Mouse (Mus musculus) thymus, postnatal 10 days (tissue): ENCODE measurements around the gene Ftsj1.
A peak's percentile ranks its signal among the peaks of the same experiment; 100 is the strongest.

Source experiments
- DNase-seq, 2 experiments: peaks; one replicate each; pipeline ENCODE4 v3.0.0; 2021; ENCODE audit warnings: low spot score in 2 of 2

Ftsj1 gene

DNA sequence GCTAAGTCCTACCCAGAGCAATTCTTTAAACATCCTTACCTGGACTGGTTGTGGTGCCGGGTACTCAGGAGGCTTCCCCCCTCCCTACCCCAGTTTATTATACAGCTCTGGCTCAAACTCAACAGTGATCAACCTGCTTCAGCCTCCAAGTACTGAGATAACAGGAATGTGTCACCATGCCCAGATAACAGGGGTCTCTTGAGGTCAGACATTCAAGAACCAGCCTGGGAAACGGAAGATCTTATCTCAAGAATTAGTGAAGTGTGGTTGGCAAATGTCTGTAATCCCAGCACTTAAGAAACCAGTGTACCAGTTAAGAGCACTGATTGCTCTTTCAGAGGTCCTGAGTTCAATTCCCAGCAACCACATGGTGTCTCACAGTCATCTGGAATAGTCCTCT, 34.1 kb downstream of the Ftsj1 start:
- DNase-seq: no peak

DNA sequence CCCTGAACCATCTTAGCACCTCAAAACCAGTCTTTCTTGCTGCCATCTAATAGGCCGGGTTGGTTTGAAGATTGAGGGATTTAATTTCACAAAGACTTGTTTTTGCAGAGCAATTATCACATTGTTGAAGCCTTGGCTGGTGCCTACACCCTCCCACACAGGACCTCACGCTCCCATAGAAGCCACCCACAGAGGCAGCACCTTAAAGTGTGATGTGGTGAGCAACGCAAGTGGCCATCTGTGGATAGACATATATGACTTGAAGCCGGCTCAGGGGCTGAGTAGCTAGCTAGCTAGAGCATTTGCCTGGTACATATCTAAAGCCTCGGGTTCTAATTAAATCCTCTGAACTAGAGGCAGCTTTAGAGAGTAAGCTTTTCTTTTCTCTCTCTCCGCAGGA, 34.8 kb downstream of the Ftsj1 start:
- no peak for DNase-seq

GRCm38 (mm10) chrX:8211490-8212207, 40.6 kb downstream of the Ftsj1 start:
- no peak for DNase-seq

DNA sequence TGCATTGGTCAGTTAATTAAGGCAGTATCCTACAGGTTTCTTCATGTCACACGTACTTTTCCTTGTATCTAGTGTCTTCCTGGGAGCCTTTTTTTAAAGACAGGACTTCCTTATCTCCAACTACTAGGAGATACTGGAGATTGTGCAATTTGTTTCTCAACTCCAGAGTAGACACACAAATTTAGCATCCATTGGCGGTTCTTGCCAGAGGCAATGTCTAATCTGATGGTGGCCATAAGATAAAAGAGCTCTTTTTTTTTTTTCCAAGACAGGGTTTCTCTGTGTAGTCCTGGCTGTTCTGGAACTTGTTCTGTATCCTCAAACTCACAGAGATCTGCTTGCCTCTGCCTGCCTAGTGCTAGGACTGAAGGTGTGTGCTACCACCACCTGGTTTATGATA, 42.5 kb downstream of the Ftsj1 start:
- no peak for DNase-seq

DNA sequence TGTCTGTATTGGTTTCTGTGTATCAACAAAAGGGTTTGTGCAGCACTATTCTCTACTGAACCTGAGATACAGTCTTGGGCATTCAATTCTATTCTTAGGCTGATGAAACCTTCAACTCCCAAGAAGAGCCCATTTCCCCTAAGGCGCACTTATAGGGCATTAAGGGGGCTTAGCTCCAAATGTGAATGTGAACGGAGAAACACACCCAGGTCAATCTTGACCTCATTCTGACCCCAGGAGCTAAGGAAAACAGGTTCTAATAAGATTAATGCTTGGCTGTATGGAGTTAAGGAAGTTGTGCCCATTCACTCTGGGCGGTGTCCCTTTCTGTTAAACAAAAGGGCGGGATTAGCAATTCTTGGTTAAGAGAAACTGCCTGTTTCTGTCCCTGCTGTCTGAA, 45.0 kb downstream of the Ftsj1 start:
- DNase-seq: no peak

- no peak for DNase-seq
These were observed 45.5 kb downstream of the Ftsj1 start for GRCm38 (mm10) chrX:8206694-8207197.

DNA sequence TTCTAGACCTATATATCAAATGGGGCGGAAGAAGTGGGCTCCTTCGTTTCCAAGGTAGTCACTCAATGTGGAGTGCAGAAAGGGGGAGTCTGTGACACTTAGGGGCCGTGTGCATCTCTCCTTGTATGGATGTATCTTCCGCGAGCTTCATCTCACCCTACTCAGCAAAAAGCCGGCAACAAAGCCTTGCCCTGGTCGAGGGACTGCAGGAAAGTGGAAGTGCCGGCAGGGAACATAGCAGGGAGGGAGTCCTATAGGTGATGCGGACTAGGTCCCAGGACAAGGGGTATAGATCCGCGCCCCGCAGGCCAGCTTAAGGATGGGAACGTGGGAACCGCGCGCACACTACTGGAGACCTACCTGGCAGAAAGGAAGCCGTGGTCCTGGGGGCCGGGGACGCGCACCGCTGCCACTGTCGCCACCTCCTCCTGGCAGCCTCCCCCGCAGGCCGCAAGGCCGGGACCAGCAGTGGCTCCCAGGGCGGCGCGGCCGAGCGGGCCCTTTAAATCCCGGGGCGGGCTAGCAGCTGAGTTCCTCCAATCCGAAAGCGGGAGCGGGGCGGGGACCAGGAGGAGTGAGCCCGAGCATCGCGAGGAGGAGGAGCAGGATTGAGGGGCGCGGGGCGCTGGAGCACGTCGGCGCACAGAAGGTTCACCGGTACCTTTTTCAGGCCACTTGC, 46.1 kb downstream of the Ftsj1 start, which contains the start of gene Porcn:
Porcn (minus strand) TSS at position 511 of the 679 bp plus-strand sequence.
- DNase-seq: peak; percentile 20 to 28

DNA sequence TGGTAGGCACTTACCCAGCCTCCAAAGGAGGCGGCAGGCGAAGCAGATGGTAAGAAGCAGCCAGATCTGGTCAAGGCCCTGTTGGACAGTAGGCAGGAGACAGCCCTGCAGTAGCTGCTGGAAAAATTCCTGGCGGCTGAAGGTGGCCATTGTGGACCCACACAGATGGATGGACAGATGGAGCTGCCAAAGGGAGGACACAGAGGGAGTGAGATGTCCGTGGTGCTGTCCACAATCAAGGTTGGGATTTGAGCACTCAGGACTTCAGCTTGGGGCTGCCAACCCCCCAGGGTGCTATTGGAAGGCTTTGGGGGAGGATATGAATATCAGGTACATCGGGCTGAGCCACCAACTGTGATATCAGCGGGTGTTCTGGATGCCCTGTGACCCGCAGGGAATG, 46.7 kb downstream of the Ftsj1 start:
- no peak for DNase-seq

- DNase-seq: no peak
These were observed 47.1 kb downstream of the Ftsj1 start for GRCm38 (mm10) chrX:8205088-8205487.

DNA sequence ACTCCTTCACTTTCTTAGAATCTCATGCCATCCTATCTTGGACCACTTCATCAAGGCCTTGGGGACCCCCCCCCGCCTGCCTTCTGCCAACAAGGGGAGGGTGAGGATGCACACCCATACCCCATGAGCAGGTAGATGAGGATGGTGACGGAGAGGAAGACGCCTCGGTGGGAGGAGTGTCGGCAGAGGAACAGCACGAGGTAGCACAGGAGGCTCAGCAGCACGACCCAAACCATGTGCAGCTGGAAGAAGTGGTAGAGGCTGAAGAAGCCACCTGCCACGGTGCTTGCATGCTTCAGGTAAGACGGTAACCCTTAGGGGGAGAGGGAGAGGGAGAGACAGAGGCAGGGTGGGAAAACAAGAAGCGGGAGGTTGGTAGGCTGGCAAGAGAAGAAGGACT, 48.1 kb downstream of the Ftsj1 start:
- DNase-seq: no peak

GRCm38 (mm10) chrX:8203105-8203504, 49.1 kb downstream of the Ftsj1 start:
- DNase-seq: no peak

DNA sequence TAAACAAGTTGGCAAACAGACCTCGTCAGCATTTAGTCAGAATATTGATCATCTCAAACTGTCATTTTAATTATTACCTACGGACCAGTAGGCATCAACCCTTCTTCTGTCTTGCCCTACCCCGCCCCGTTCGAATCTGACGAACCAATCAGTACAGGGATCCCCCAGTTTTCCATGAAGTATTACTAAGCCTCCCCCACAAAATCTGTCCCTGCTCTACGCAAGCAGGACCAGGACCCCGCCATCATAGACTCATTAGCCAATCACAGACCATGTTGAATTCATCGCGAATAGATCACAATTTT, 58.8 kb downstream of the Ftsj1 start, which contains the start of gene Ebp:
Ebp (minus strand) TSS at position 94 of the 305 bp plus-strand sequence.
- DNase-seq: peak in 1 of 2 experiments; percentile 3

DNA sequence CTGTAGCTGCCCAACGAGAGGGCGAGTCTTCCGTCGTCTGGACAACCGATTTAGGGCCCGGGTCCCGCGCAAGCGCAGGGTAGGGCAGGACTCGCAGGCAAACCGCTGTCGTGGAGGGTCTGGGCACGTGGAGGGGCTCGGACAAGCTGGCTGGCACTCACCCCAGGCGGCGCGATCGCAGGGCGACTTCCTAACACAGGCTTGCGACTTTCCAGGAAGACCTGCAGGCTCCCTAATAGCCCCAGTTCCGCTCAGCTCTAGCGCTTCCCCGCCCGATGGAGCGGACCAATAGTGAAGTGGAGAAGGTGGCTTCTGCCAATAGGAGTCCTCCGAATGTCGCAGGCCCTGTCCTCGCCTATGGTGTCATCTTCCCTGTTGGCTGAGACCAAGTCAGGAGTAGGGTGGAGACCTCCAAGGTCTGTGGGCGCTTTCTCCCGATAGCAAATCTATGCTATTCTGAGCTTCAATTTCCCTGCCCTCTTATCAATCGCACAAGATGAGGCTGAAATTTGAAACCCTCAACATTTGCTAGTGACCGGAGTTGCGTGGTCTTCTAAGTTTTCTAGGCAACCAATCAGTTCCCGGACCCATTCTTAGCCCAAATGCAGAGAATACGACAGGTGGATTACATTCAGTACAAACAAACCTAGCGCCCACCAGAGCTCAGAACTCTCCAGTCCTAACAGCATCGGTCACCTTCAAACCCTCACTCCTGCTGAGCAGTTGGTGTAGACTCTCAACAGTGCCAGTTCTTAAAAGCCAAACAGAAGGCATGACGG, 59.4 kb downstream of the Ftsj1 start:
- DNase-seq: peak; percentile 67 to 70

DNA sequence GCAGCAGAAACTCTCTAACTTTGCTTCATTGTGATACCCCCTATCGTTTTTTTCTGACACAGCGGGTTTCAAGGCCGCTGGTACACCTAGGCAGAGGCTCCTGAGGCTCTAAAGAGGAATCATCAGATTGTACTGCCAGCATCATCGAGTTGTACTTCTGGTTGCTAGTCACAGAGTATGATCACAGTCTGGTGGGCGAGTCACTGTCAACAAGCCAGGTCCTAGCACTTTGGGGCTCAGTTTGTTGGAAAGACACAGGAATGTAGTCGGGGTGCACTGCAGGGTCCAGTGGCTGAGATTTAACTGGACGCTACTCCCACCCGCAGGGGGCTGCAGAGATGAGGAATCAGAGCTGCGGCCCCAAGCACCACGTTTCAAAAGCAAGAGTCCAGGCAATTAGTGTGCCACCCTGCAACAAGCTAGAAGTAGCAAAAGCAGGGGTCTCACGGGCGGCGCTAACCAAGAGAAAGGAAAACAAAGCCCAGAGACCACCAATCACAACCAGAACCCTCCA, 60.0 kb downstream of the Ftsj1 start:
- DNase-seq: peak in 1 of 2 experiments; percentile 2
